Mouse (Mus musculus) lung, postnatal 25 days (tissue): ENCODE measurements around the gene Alyref.

ENCODE experiments used
- DNase-seq: peaks from one replicate; pipeline ENCODE4 v3.0.0; 2022; ENCODE audit warnings: low spot score

Gene Alyref

GRCm38 (mm10) chr11:120542376-120542775 lies 55.8 kb downstream of the Alyref start:
- DNase-seq, result no peak
